Mouse (Mus musculus) testis, adult 2 months (tissue): ENCODE results near the gene Spata25. TPM values are rescaled to one million over a fixed set of nuclear protein-coding genes. Genes with fewer than 3 reads are reported as not detected.
"Not testable (repeated sequence)": the region's sequence is repeated elsewhere in the genome, so short reads cannot be mapped to it uniquely, and the experiment has no call there.

ENCODE experiments used
- H3K27ac ChIP-seq: fragments of 200-500 bp; 2 replicates; pipeline ENCODE4 v1.5.1; 2012; ENCODE audit warnings: low read depth, low read length; ENCODE audit not compliant: control insufficient read depth, insufficient read depth
- H3K27me3 ChIP-seq: fragments of 200-500 bp; 2 replicates; pipeline ENCODE4 v1.6.1; 2012; ENCODE audit warnings: mild to moderate bottlenecking, low read length, moderate library complexity; ENCODE audit not compliant: control insufficient read depth, insufficient read depth
- H3K36me3 ChIP-seq: fragments of 200-500 bp; 2 replicates; pipeline ENCODE4 v1.6.1; 2012; ENCODE audit warnings: mild to moderate bottlenecking, low read length; ENCODE audit not compliant: control insufficient read depth, insufficient read depth
- H3K4me1 ChIP-seq: fragments of 200-500 bp; 2 replicates; pipeline ENCODE4 v1.6.1; 2012; ENCODE audit warnings: low read length; ENCODE audit not compliant: control insufficient read depth, insufficient read depth
- H3K4me3 ChIP-seq: fragments of 200-500 bp; 2 replicates; pipeline ENCODE4 v1.5.1; 2012; ENCODE audit warnings: low read depth, mild to moderate bottlenecking, low read length, moderate library complexity, mixed read lengths; ENCODE audit not compliant: control insufficient read depth
- CTCF ChIP-seq: fragments of 200-500 bp; IDR thresholded peaks from 2 replicates; pipeline ENCODE4 v1.5.1; 2012; ENCODE audit warnings: low read depth, mild to moderate bottlenecking, inconsistent platforms, low read length, moderate library complexity; ENCODE audit not compliant: control insufficient read depth, insufficient read depth, insufficient replicate concordance
- POLR2A ChIP-seq: fragments of 200-500 bp; IDR thresholded peaks from 2 replicates; pipeline ENCODE4 v1.6.1; 2012; ENCODE audit warnings: low read depth, mild to moderate bottlenecking, inconsistent platforms, low read length, moderate library complexity; ENCODE audit not compliant: control insufficient read depth
- polyA plus RNA-seq: library from polyadenylated mRNA; depleted of rRNA; stranded (reverse); fragments of >200 nt; gene quantifications from 2 replicates; pipeline ENCODE4 v1.2.3, GENCODE M21; 2012; rRNA removed

Spata25 gene
- 154 and 173 TPM in 2 replicates for polyA plus RNA-seq

DNA sequence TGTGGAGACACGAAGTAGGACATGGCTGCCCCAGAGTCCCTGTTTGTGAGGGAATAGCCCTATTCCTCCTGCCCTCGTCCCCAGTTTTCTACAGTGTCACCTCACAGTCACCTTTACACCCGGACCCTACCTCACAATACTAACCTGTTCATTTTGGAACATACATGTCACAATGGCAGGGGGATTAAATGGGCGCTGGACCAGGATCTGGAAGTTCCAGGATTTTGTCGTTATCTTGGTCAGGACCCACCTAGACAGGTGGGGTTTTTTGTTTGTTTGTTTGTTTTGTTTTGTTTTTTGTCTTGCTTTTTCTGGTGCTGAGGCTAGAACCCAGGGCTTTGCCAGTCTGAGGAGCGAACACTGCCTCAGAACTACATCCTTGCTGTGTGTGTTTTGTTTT lies at the start of gene Spata25:
Gene Spata25, minus strand, starts transcription at position 101 of the 400 bp plus-strand sequence.
- H3K27me3 ChIP-seq, result no peaks in the 10 kb centered on the region
- H3K36me3 ChIP-seq, result no peaks in the 10 kb centered on the region
- peak within 1 kb of the TSS; percentile 23 for H3K4me3 ChIP-seq
- TF ChIP-seq CTCF (no peak), POLR2A (peak; percentile 49; the same call in 1 of the 2 replicates)
- H3K4me1 ChIP-seq, result peaks cover 10% of the 10 kb centered on the region
- peak within 1 kb of the TSS; percentile 80 for H3K27ac ChIP-seq

DNA sequence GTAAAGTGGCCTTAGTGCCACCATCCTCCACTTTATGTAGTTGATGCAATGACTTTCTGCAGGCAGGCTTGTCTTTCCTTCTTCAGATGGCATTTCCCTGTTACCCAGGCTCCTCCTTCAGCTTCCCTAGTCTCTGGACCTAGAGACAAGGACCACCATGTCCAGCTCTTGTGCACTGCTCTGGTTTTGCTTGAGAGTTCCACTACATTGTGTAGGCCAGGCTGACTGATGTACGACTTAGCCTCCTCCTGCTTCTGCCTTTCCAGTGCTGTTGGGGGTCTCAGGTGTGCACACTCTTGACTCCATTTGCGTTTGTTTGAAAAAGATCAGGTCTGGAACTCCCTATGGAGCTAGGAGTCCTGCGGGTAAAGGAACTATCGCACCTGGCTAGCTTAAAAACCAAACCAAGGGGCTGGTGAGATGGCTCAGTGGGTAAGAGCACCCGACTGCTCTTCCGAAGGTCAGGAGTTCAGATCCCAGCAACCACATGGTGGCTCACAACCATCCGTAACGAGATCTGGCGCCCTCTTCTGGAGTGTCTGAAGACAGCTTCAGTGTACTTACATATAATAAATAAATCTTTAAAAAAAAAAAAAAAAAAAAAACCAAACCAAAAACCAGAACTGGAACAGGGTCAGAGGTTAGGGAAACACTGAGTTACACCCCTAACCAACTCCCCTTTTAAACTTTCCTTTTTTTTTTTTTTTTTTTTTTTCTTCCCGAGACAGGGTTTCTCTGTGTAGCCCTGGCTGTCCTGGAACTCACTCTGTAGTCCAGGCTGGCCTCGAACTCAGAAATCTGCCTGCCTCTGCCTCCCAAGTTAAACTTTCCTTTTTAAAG lies 49.3 kb upstream of the Spata25 start:
- peaks cover 14% of the 10 kb centered on the region for H3K4me1 ChIP-seq
- H3K27ac ChIP-seq, H3K27me3 ChIP-seq, H3K4me3 ChIP-seq, H3K36me3 ChIP-seq: not testable (repeated sequence)

DNA sequence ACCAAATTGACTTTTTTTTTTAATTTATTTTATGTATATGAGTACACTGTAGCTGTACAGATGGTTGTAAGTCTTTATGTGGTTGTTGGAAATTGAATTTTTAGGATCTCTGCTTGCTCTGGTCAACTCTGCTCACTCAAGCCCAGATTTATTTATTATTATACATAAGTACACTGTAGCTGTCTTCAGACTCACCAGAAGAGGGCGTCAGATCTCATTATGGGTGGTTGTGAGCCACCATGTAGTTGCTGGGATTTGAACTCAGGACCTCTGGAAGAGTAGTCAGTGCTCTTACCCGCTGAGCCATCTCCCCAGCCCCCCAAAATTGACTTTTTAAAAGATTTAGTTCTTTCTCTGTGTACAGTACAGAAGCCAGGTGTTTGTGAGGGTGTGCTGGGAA lies 47.3 kb upstream of the Spata25 start:
- H3K27ac ChIP-seq, H3K27me3 ChIP-seq, H3K4me3 ChIP-seq, H3K36me3 ChIP-seq: not testable (repeated sequence)
- H3K4me1 ChIP-seq, result peaks cover 13% of the 10 kb centered on the region

DNA sequence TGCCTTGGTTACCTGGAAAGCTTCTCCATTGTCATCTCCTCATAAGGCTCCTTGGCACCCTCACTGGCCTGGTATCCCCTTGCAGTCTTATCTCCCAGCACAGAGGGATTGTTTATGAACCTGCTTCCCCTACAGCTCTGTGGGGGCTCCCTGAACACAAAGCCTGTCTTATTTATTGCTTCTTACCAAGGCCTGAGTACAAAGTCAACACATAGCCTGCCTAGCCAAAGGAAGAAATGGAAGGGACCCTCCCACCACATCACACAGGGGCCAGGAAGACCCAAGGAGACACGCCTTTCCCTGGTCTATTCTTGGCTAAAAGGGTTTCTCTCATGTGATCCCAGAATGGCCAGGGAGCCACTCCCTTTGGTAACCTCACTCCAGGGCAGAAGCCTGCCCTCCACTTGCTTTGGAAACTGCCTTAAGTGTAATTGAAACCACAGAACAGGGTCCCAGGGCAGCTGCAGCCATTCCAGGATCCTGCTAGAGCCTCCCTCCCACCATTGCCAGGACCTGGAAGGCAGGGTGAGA lies 46.0 kb upstream of the Spata25 start:
- TF ChIP-seq CTCF (no peak), POLR2A (no peak)
- Histone ChIP-seq H3K4me3 (no peak overlapping the region), H3K27ac (no peak overlapping the region; the same call in 1 of the 2 replicates), H3K4me1 (peaks cover 7% of the 10 kb centered on the region), H3K27me3 (no peaks in the 10 kb centered on the region), H3K36me3 (no peaks in the 10 kb centered on the region)

DNA sequence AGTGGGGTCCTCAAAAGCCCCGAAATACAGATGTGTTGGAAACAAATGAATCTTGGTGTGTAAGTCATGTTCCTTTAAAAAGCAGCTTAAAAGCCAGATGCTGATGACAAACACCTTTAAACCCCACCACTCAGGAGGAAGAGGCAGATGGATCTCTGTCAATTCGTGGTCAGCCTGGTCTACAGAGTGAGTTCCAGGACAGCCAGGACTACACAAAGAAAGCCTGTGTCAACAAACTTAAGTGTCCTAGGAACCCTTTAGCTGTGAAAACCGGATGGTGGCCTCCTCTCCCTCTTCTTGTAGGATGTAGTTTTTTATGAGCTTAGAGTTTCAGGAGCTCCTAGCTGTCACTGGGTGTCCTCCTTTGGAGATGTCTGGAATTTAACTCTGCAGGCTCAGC lies 45.3 kb upstream of the Spata25 start:
- Histone ChIP-seq H3K4me1 (peaks cover 5% of the 10 kb centered on the region), H3K4me3 (no peak overlapping the region), H3K27ac (no peak overlapping the region), H3K27me3 (no peaks in the 10 kb centered on the region), H3K36me3 (no peaks in the 10 kb centered on the region)
- TF ChIP-seq POLR2A (no peak), CTCF (no peak)

DNA sequence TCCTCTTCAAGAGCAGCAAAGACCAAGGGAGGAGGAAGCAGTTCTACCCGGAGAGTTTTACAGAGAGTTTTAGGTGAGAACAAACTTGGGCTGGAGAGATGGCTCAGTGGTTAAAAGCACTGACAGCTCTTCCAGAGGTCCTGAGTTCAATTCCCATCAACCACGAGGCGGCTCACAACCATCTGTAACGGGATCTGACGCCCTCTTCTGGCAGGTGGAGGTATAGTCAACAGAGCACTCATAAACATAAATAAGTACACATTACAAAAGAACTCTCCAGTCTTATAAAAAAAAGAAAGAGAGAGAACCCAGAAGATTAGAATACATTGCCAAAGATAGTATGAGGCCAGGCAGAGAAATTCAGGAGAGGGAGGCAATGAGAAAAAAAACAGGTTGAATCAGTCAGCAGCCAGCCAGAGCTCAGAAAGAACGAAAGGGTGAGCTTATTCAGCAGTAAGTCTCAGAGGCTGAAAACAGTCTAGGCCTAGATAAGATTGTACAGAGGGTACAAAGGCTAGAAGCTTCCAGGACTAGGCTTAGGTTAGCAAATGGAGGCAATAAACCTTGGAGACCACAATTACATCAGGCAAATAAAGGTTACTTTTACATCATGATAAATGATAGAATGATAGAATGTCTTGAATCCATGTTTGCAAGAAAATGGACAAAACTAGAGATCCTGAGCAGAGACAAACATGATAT lies 43.4 kb upstream of the Spata25 start:
- no peak for TF ChIP-seq POLR2A
- TF ChIP-seq CTCF, result 0 out of 2 replicates have a peak, but pooled peaks have one; percentile 18
- H3K4me1 ChIP-seq, result peaks cover 10% of the 10 kb centered on the region

DNA sequence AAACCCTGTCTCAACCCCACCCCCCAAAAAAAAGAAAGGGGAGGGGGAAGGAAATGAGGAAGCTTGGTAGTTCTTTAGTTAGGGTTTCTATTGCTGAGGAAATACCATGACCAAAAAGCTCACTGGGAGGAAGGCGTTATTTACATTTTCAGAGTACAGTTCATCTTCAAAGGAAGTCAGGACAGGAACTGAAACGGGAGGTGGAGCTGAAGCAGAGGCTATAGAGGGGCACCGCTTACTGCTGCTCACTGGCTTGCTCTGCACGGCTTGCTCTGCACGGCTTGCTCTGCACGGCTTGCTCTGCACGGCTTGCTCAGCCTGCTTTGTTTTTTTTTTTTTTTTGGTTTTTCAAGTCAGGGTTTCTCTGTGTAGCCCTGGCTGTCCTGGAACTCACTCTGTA lies 40.2 kb upstream of the Spata25 start:
- no peak overlapping the region for H3K27ac ChIP-seq
- H3K4me3 ChIP-seq, result no peak overlapping the region
- no peaks in the 10 kb centered on the region for H3K36me3 ChIP-seq
- no peaks in the 10 kb centered on the region for H3K27me3 ChIP-seq
- TF ChIP-seq CTCF (no peak), POLR2A (no peak)
- peaks cover 10% of the 10 kb centered on the region for H3K4me1 ChIP-seq

More for the DNA sequence above, 43.4 kb upstream of the Spata25 start:
- H3K4me3 ChIP-seq, result no peak overlapping the region
- H3K27me3 ChIP-seq, result no peaks in the 10 kb centered on the region
- H3K27ac ChIP-seq, result no peak overlapping the region
- no peaks in the 10 kb centered on the region for H3K36me3 ChIP-seq

DNA sequence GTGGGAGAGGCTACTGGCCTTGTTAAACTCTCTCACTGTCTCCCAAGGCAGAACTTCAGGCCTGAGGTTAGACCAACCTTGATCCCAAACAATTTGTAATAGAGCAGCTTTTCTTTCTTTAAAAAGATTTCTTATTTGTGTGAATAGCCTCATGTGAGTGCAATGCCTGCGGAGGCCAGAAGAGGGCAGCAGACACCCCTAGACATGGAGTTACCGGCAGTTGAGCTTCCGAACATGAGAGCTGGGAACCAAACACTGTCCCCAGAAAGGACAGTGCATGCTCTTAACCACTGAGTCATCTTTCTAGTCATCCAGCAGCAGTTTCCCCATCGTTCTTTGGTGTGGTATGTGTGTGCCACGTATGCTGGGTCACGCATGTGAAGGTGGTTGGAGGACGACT lies 39.2 kb upstream of the Spata25 start:
- Histone ChIP-seq H3K27ac (peak overlapping the region; percentile 63), H3K27me3 (no peaks in the 10 kb centered on the region), H3K4me1 (peaks cover 10% of the 10 kb centered on the region), H3K36me3 (no peaks in the 10 kb centered on the region), H3K4me3 (peak overlapping the region; percentile 62; the same call in 1 of the 2 replicates)
- TF ChIP-seq CTCF, result peak; percentile 86; the same call in 1 of the 2 replicates
- TF ChIP-seq POLR2A, result no peak
